Mouse (Mus musculus): ENCODE measurements around the gene Sun1. TPM values are rescaled to one million over a fixed set of nuclear protein-coding genes. Genes with fewer than 3 reads are reported as not detected.

Sun1 gene
- polyA plus RNA-seq, 1 experiment: 74.1 TPM

GRCm38 (mm10) chr5:139253301-139253741 is 52.9 kb downstream of the Sun1 start:
- Histone ChIP-seq H3K36me3 (ENCODE audit: control insufficient read depth, insufficient read depth, low read length, poor library complexity, severe bottlenecking) (peaks cover 5% of the 10 kb centered on the region), H3K4me1 (ENCODE audit: control insufficient read depth, insufficient read depth, low read length) (peaks cover 2% of the 10 kb centered on the region)
- no peak for TF ChIP-seq POLR2A (IDR thresholded peaks at IDR 0.05; ENCODE audit: insufficient read depth, low read length)
- no peak for TF ChIP-seq EP300 (IDR thresholded peaks at IDR 0.05; ENCODE audit: insufficient read depth, low read depth, low read length)
- TF ChIP-seq CTCF (IDR thresholded peaks at IDR 0.05; ENCODE audit: low read depth, low read length): no peak

GRCm38 (mm10) chr5:139254938-139255337 is 54.5 kb downstream of the Sun1 start:
- no peak overlapping the region for H3K4me3 ChIP-seq (ENCODE audit: low read depth, low read length)
- TF ChIP-seq EP300 (IDR thresholded peaks at IDR 0.05; ENCODE audit: insufficient read depth, low read depth, low read length) (no peak), POLR2A (IDR thresholded peaks at IDR 0.05; ENCODE audit: insufficient read depth, low read length) (no peak), CTCF (IDR thresholded peaks at IDR 0.05; ENCODE audit: low read depth, low read length) (peak; percentile 31)
- no peak overlapping the region for H3K9ac ChIP-seq (ENCODE audit: low read depth, poor library complexity, severe bottlenecking)
- no peaks in the 10 kb centered on the region for H3K27me3 ChIP-seq (ENCODE audit: control insufficient read depth, insufficient read depth, low read length, poor library complexity, severe bottlenecking)
- peaks cover 2% of the 10 kb centered on the region for H3K4me1 ChIP-seq (ENCODE audit: control insufficient read depth, insufficient read depth, low read length)
- H3K27ac ChIP-seq (ENCODE audit: insufficient read depth, low read length): no peak overlapping the region
- H3K36me3 ChIP-seq (ENCODE audit: control insufficient read depth, insufficient read depth, low read length, poor library complexity, severe bottlenecking): no peaks in the 10 kb centered on the region
- no peaks in the 10 kb centered on the region for H3K9me3 ChIP-seq (replicated peaks; ENCODE audit: control insufficient read depth, insufficient read depth, low read length, poor library complexity, severe bottlenecking)

More at GRCm38 (mm10) chr5:139253301-139253741, 52.9 kb downstream of the Sun1 start:
- Histone ChIP-seq H3K27me3 (ENCODE audit: control insufficient read depth, insufficient read depth, low read length, poor library complexity, severe bottlenecking) (no peaks in the 10 kb centered on the region), H3K4me3 (ENCODE audit: low read depth, low read length) (peak overlapping the region; percentile 96), H3K9ac (ENCODE audit: low read depth, poor library complexity, severe bottlenecking) (peak overlapping the region; percentile 72), H3K9me3 (replicated peaks; ENCODE audit: control insufficient read depth, insufficient read depth, low read length, poor library complexity, severe bottlenecking) (no peaks in the 10 kb centered on the region), H3K27ac (ENCODE audit: insufficient read depth, low read length) (no peak overlapping the region)

- Histone ChIP-seq H3K27me3 (ENCODE audit: control insufficient read depth, insufficient read depth, low read length, poor library complexity, severe bottlenecking) (no peaks in the 10 kb centered on the region), H3K9me3 (replicated peaks; ENCODE audit: control insufficient read depth, insufficient read depth, low read length, poor library complexity, severe bottlenecking) (no peaks in the 10 kb centered on the region), H3K36me3 (ENCODE audit: control insufficient read depth, insufficient read depth, low read length, poor library complexity, severe bottlenecking) (no peaks in the 10 kb centered on the region), H3K27ac (ENCODE audit: insufficient read depth, low read length) (no peak overlapping the region), H3K4me3 (ENCODE audit: low read depth, low read length) (no peak overlapping the region), H3K9ac (ENCODE audit: low read depth, poor library complexity, severe bottlenecking) (no peak overlapping the region), H3K4me1 (ENCODE audit: control insufficient read depth, insufficient read depth, low read length) (peaks cover 2% of the 10 kb centered on the region)
- TF ChIP-seq POLR2A (IDR thresholded peaks at IDR 0.05; ENCODE audit: insufficient read depth, low read length): no peak
- no peak for TF ChIP-seq CTCF (IDR thresholded peaks at IDR 0.05; ENCODE audit: low read depth, low read length)
- no peak for TF ChIP-seq EP300 (IDR thresholded peaks at IDR 0.05; ENCODE audit: insufficient read depth, low read depth, low read length)
Measured at GRCm38 (mm10) chr5:139255777-139256176, 55.3 kb downstream of the Sun1 start.

- Histone ChIP-seq H3K9me3 (replicated peaks; ENCODE audit: control insufficient read depth, insufficient read depth, low read length, poor library complexity, severe bottlenecking) (no peaks in the 10 kb centered on the region), H3K4me1 (ENCODE audit: control insufficient read depth, insufficient read depth, low read length) (peaks cover 2% of the 10 kb centered on the region), H3K4me3 (ENCODE audit: low read depth, low read length) (no peak overlapping the region), H3K9ac (ENCODE audit: low read depth, poor library complexity, severe bottlenecking) (no peak overlapping the region), H3K27me3 (ENCODE audit: control insufficient read depth, insufficient read depth, low read length, poor library complexity, severe bottlenecking) (no peaks in the 10 kb centered on the region), H3K36me3 (ENCODE audit: control insufficient read depth, insufficient read depth, low read length, poor library complexity, severe bottlenecking) (no peaks in the 10 kb centered on the region), H3K27ac (ENCODE audit: insufficient read depth, low read length) (no peak overlapping the region)
- TF ChIP-seq EP300 (IDR thresholded peaks at IDR 0.05; ENCODE audit: insufficient read depth, low read depth, low read length): no peak
- no peak for TF ChIP-seq POLR2A (IDR thresholded peaks at IDR 0.05; ENCODE audit: insufficient read depth, low read length)
- TF ChIP-seq CTCF (IDR thresholded peaks at IDR 0.05; ENCODE audit: low read depth, low read length): no peak
Measured at GRCm38 (mm10) chr5:139256211-139256765, 55.9 kb downstream of the Sun1 start.

GRCm38 (mm10) chr5:139257265-139257664 is 56.8 kb downstream of the Sun1 start:
- no peak overlapping the region for H3K9ac ChIP-seq (ENCODE audit: low read depth, poor library complexity, severe bottlenecking)
- no peaks in the 10 kb centered on the region for H3K36me3 ChIP-seq (ENCODE audit: control insufficient read depth, insufficient read depth, low read length, poor library complexity, severe bottlenecking)
- H3K4me1 ChIP-seq (ENCODE audit: control insufficient read depth, insufficient read depth, low read length): peaks cover 2% of the 10 kb centered on the region
- H3K27me3 ChIP-seq (ENCODE audit: control insufficient read depth, insufficient read depth, low read length, poor library complexity, severe bottlenecking): no peaks in the 10 kb centered on the region
- no peaks in the 10 kb centered on the region for H3K9me3 ChIP-seq (replicated peaks; ENCODE audit: control insufficient read depth, insufficient read depth, low read length, poor library complexity, severe bottlenecking)
- TF ChIP-seq EP300 (IDR thresholded peaks at IDR 0.05; ENCODE audit: insufficient read depth, low read depth, low read length) (no peak), CTCF (IDR thresholded peaks at IDR 0.05; ENCODE audit: low read depth, low read length) (no peak), POLR2A (IDR thresholded peaks at IDR 0.05; ENCODE audit: insufficient read depth, low read length) (no peak)
- no peak overlapping the region for H3K27ac ChIP-seq (ENCODE audit: insufficient read depth, low read length)
- H3K4me3 ChIP-seq (ENCODE audit: low read depth, low read length): no peak overlapping the region

GRCm38 (mm10) chr5:139257818-139258217 is 57.4 kb downstream of the Sun1 start:
- H3K9ac ChIP-seq (ENCODE audit: low read depth, poor library complexity, severe bottlenecking): no peak overlapping the region
- H3K36me3 ChIP-seq (ENCODE audit: control insufficient read depth, insufficient read depth, low read length, poor library complexity, severe bottlenecking): no peaks in the 10 kb centered on the region
- no peaks in the 10 kb centered on the region for H3K9me3 ChIP-seq (replicated peaks; ENCODE audit: control insufficient read depth, insufficient read depth, low read length, poor library complexity, severe bottlenecking)
- H3K4me3 ChIP-seq (ENCODE audit: low read depth, low read length): no peak overlapping the region
- no peaks in the 10 kb centered on the region for H3K27me3 ChIP-seq (ENCODE audit: control insufficient read depth, insufficient read depth, low read length, poor library complexity, severe bottlenecking)
- TF ChIP-seq POLR2A (IDR thresholded peaks at IDR 0.05; ENCODE audit: insufficient read depth, low read length) (no peak), EP300 (IDR thresholded peaks at IDR 0.05; ENCODE audit: insufficient read depth, low read depth, low read length) (no peak), CTCF (IDR thresholded peaks at IDR 0.05; ENCODE audit: low read depth, low read length) (no peak)
- H3K27ac ChIP-seq (ENCODE audit: insufficient read depth, low read length): peak overlapping the region; percentile 35; the same call in 1 of the 2 replicates
- peaks cover 2% of the 10 kb centered on the region for H3K4me1 ChIP-seq (ENCODE audit: control insufficient read depth, insufficient read depth, low read length)

Measured in ES-Bruce4 (cell line).